Mouse (Mus musculus) forebrain, embryonic 10.5 days (tissue): Measurements from ENCODE around the gene Zfp579. TPM values are rescaled to one million over a fixed set of nuclear protein-coding genes. Genes with fewer than 3 reads are reported as not detected.
A peak's percentile ranks its signal among the peaks of the same experiment; 100 is the strongest.

Experiments
- DNase-seq: peaks from one replicate; pipeline ENCODE4 v3.0.0-alpha.2; 2017; ENCODE audit warnings: low spot score; ENCODE audit errors: extremely low spot score
- H3K27ac ChIP-seq: fragments of 300-500 bp; sonication (generic); 2 replicates; pipeline ENCODE4 v1.5.1; 2016; ENCODE audit warnings: mild to moderate bottlenecking
- H3K27me3 ChIP-seq: fragments of 300-500 bp; sonication (generic); 2 replicates; pipeline ENCODE4 v1.6.1; 2016; ENCODE audit warnings: mild to moderate bottlenecking; ENCODE audit not compliant: poor library complexity, severe bottlenecking
- H3K36me3 ChIP-seq: fragments of 300-500 bp; sonication (generic); replicated peaks from 2 replicates; pipeline ENCODE4 v1.6.1; 2016; ENCODE audit warnings: mild to moderate bottlenecking, moderate library complexity
- H3K4me1 ChIP-seq: fragments of 300-500 bp; sonication (generic); 2 replicates; pipeline ENCODE4 v1.6.1; 2016
- H3K4me3 ChIP-seq: fragments of 300-500 bp; sonication (generic); 2 replicates; pipeline ENCODE4 v1.5.1; 2016; ENCODE audit warnings: mild to moderate bottlenecking, moderate library complexity
- H3K9me3 ChIP-seq: fragments of 300-500 bp; sonication (generic); 2 replicates; pipeline ENCODE4 v1.6.1; 2016; ENCODE audit warnings: mild to moderate bottlenecking, moderate library complexity
- WGBS: fragments of 180-500 bp; shearing (Covaris S2); methylation state at CpG from one replicate; pipeline ENCODE4 v1.1.7; 2016; 5-methylcytosine and 5-hydroxymethylcytosine counted together
- polyA plus RNA-seq: library from polyadenylated mRNA; unstranded; fragments of >200 nt; fragmentation: Nextera tagmentation; extraction: Ambion mirVana; gene quantifications from 2 replicates; pipeline ENCODE4 v1.2.1, GENCODE M21; 2016

Zfp579 gene
- polyA plus RNA-seq, 1 experiment from 2014 or later, result 28.7 TPM

DNA sequence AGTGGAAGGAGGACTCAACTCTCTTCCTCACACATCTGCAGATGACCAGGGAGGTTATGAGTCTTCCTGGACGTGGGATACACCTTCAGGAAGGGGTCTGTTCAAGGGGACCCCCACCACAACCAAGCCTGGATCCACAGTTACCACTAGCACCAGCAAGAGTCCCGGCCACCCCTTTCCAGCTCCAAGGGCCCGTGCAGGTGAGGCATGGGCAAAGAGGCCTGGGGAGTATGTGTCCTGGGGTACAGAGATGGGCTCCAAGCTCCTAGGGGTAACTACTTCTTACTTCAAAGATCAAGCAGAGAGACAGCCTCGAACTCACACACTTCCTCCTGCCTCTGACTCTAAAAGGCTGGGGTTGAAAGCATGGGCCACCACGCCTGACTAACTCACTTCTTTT is 53.3 kb downstream of the Zfp579 start:
- Histone ChIP-seq H3K9me3 (no peaks in the 10 kb centered on the region; the same call in 1 of the 2 replicates), H3K36me3 (no peaks in the 10 kb centered on the region), H3K27me3 (no peaks in the 10 kb centered on the region), H3K4me1 (peaks cover 7% of the 10 kb centered on the region), H3K4me3 (no peak overlapping the region), H3K27ac (no peak overlapping the region)
- DNase-seq, result no peak
- WGBS, result 61% methylated on average over 5 of the region's 5 CpGs

DNA sequence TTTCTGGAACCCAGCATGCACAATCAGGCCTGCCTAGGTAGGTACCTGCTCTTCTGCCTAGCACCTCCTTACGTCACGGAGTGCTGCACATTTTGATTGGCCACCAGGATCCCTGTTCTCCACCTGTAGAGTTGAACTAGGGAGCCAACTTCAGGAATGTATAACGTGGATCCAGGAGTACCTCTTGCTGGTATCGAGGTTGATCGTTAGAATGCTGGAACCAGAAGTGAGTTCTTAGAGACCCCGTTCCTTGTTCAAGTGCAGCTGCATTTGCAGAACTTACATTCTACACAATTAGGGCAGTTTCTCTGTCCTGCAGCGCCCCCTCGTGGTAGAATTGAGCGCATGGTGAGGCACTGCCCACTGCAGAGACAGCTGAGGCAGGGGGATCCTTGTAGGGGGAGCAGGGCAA is 55.9 kb downstream of the Zfp579 start:
- DNase-seq, result peak; percentile 81
- Histone ChIP-seq H3K27ac (no peak overlapping the region), H3K27me3 (no peaks in the 10 kb centered on the region), H3K4me3 (no peak overlapping the region), H3K36me3 (no peaks in the 10 kb centered on the region), H3K4me1 (peaks cover 7% of the 10 kb centered on the region), H3K9me3 (no peaks in the 10 kb centered on the region; the same call in 1 of the 2 replicates)
- 20% methylated on average over 9 of the region's 9 CpGs for WGBS

GRCm38 (mm10) chr7:4938456-4938855 is 57.5 kb downstream of the Zfp579 start:
- peaks cover 9% of the 10 kb centered on the region for H3K9me3 ChIP-seq
- H3K4me3 ChIP-seq, result no peak overlapping the region

GRCm38 (mm10) chr7:4937392-4937791 is 58.6 kb downstream of the Zfp579 start:
- peaks cover 9% of the 10 kb centered on the region for H3K9me3 ChIP-seq
- H3K36me3 ChIP-seq, result no peaks in the 10 kb centered on the region
- WGBS, result 88% methylated on average over 11 of the region's 11 CpGs
- no peak overlapping the region for H3K4me3 ChIP-seq
- H3K27ac ChIP-seq, result no peak overlapping the region
- no peaks in the 10 kb centered on the region for H3K27me3 ChIP-seq
- no peaks in the 10 kb centered on the region for H3K4me1 ChIP-seq
- DNase-seq, result no peak

More at GRCm38 (mm10) chr7:4938456-4938855, 57.5 kb downstream of the Zfp579 start:
- WGBS, result 35% methylated on average over 2 of the region's 2 CpGs
- Histone ChIP-seq H3K27ac (no peak overlapping the region), H3K4me1 (peaks cover 4% of the 10 kb centered on the region), H3K36me3 (no peaks in the 10 kb centered on the region), H3K27me3 (no peaks in the 10 kb centered on the region)
- peak; percentile 68 for DNase-seq

DNA sequence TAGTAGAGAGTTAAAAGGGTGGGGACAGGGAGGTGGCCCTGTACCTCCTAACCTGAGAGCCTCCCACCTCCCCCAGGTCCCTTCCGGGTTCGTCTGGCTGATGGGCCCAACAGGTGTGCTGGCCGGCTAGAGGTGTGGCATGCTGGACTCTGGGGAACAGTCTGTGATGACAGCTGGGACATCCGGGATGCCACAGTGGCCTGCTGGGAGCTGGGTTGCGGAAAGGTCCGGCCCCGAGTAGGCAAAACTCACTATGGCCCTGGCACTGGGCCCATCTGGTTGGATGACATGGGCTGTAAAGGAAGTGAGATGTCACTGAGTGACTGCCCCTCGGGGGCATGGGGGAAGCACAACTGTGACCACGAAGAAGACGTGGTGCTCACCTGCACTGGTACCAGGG is 59.1 kb downstream of the Zfp579 start:
- Histone ChIP-seq H3K4me1 (no peaks in the 10 kb centered on the region), H3K27me3 (no peaks in the 10 kb centered on the region), H3K4me3 (no peak overlapping the region), H3K36me3 (no peaks in the 10 kb centered on the region), H3K27ac (no peak overlapping the region), H3K9me3 (peaks cover 9% of the 10 kb centered on the region)
- WGBS, result 85% methylated on average over 10 of the region's 10 CpGs
- DNase-seq, result no peak

- Histone ChIP-seq H3K9me3 (peaks cover 9% of the 10 kb centered on the region), H3K4me3 (no peak overlapping the region), H3K27me3 (no peaks in the 10 kb centered on the region), H3K4me1 (no peaks in the 10 kb centered on the region), H3K27ac (no peak overlapping the region), H3K36me3 (no peaks in the 10 kb centered on the region)
- 88% methylated on average over 4 of the region's 4 CpGs for WGBS
- no peak for DNase-seq
Observed at GRCm38 (mm10) chr7:4934160-4934914, 61.6 kb downstream of the Zfp579 start.

Other genes with a start within 250 kb of the Zfp579 start
- gene Cox6b2, start 243.1 kb downstream of the Zfp579 start, polyA plus RNA-seq, result 40.4 and 44.2 TPM in 2 replicates
- gene Fam71e2, start 224.9 kb downstream of the Zfp579 start, polyA plus RNA-seq, result not detected in 2 replicates
- gene Il11, start 213.3 kb downstream of the Zfp579 start, polyA plus RNA-seq, result not detected in 2 replicates
- gene Tmem190, start 213.2 kb downstream of the Zfp579 start, polyA plus RNA-seq, result 0.34 TPM in 1 of 2 replicates, not detected in the other
- 3.9 and 4.4 TPM in 2 replicates for gene Tmem238, start 206.5 kb downstream of the Zfp579 start, polyA plus RNA-seq
- 374 and 397 TPM in 2 replicates for gene Rpl28, start 203.3 kb downstream of the Zfp579 start, polyA plus RNA-seq
- gene Ube2s, start 183.6 kb downstream of the Zfp579 start, polyA plus RNA-seq, result 399 and 408 TPM in 2 replicates
- gene Shisa7, start 151.5 kb downstream of the Zfp579 start, polyA plus RNA-seq, result 0.47 and 0.79 TPM in 2 replicates
- gene Isoc2b, start 125.9 kb downstream of the Zfp579 start, polyA plus RNA-seq, result 2.6 and 2.9 TPM in 2 replicates
- gene Isoc2a, start 119.0 kb downstream of the Zfp579 start, polyA plus RNA-seq, result 0.73 and 1.0 TPM in 2 replicates
- gene Gm36210, start 89.6 kb downstream of the Zfp579 start, polyA plus RNA-seq, result 0.12 and 0.22 TPM in 2 replicates
- gene Zfp628, start 80.9 kb downstream of the Zfp579 start, polyA plus RNA-seq, result 4.1 and 4.2 TPM in 2 replicates
- gene Nat14, start 74.1 kb downstream of the Zfp579 start, polyA plus RNA-seq, result 8.1 and 8.3 TPM in 2 replicates
- 1.2 and 1.3 TPM in 2 replicates for gene Ssc5d, start 70.4 kb downstream of the Zfp579 start, polyA plus RNA-seq
- gene Sbk2, start 31.8 kb downstream of the Zfp579 start, polyA plus RNA-seq, result 0.11 TPM in 1 of 2 replicates, not detected in the other
- 0.10 TPM in 1 of 2 replicates, not detected in the other for gene Sbk3, start 25.0 kb downstream of the Zfp579 start, polyA plus RNA-seq
- gene Zfp524, start 18.3 kb upstream of the Zfp579 start, polyA plus RNA-seq, result 8.4 and 9.4 TPM in 2 replicates
- 54.0 and 54.1 TPM in 2 replicates for gene Fiz1, start 18.5 kb upstream of the Zfp579 start, polyA plus RNA-seq
- 1.0 and 1.1 TPM in 2 replicates for gene Gm44973, start 19.3 kb upstream of the Zfp579 start, polyA plus RNA-seq
- 5.1 and 5.7 TPM in 2 replicates for gene Zfp865, start 24.2 kb upstream of the Zfp579 start, polyA plus RNA-seq
- 4.7 and 6.6 TPM in 2 replicates for gene Ccdc106, start 24.4 kb upstream of the Zfp579 start, polyA plus RNA-seq
- gene 4632433K11Rik, start 38.0 kb upstream of the Zfp579 start, polyA plus RNA-seq, result not detected in 2 replicates
- 3.0 and 3.8 TPM in 2 replicates for gene Zfp784, start 42.3 kb upstream of the Zfp579 start, polyA plus RNA-seq
- gene Zfp580, start 55.4 kb upstream of the Zfp579 start, polyA plus RNA-seq, result 38.0 and 38.8 TPM in 2 replicates
- 181 and 196 TPM in 2 replicates for gene U2af2, start 66.0 kb upstream of the Zfp579 start, polyA plus RNA-seq
- gene Epn1, start 84.1 kb upstream of the Zfp579 start, polyA plus RNA-seq, result 53.5 and 54.6 TPM in 2 replicates
- gene Rfpl4, start 120.8 kb upstream of the Zfp579 start, polyA plus RNA-seq, result not detected in 2 replicates
- gene Rasl2-9, start 129.8 kb upstream of the Zfp579 start, polyA plus RNA-seq, result 0.24 TPM in 1 of 2 replicates, not detected in the other
- gene Vmn1r55, start 153.5 kb upstream of the Zfp579 start, polyA plus RNA-seq, result 0.01 TPM in 1 of 2 replicates, not detected in the other
- gene Vmn1r56, start 200.6 kb upstream of the Zfp579 start, polyA plus RNA-seq, result not detected in 2 replicates
- gene Vmn1r57, start 222.3 kb upstream of the Zfp579 start, polyA plus RNA-seq, result not detected in 2 replicates